In genomic region chr4:145067019-145067680, GRCm38 (mm10) we compare ENCODE assay signal across 13 mouse cellular contexts.
DNase-seq lines count a peak whose midpoint lies in the region; ATAC-seq lines count a peak whose summit lies in the region.
"Had no signal": no experiment of that assay in that cellular context is flagged by ENCODE, and none has a peak within 500 bp of the region (broad histone marks: within the 10 kb centered on the region; RNA-seq: fewer than 3 reads in every experiment).

No protein-coding gene starts in this region.

- WGBS in kidney, embryonic 16.5 days: 48% methylated on average over 6 of the region's 6 CpGs
- WGBS in forebrain, embryonic 15.5 days: 23% methylated on average over 6 of the region's 6 CpGs
- 10% methylated on average over 6 of the region's 6 CpGs for WGBS in limb, embryonic 12.5 days
- WGBS in neural tube, embryonic 14.5 days: 17% methylated on average over 6 of the region's 6 CpGs
- 81% methylated on average over 6 of the region's 6 CpGs for WGBS in heart, embryonic 10.5 days

- no peaks in the 10 kb centered on the region for H3K27me3 ChIP-seq in kidney, embryonic 16.5 days (ENCODE audit: insufficient read depth, low read length)
- H3K27me3 ChIP-seq in forebrain, embryonic 15.5 days: no peaks in the 10 kb centered on the region
- no peaks in the 10 kb centered on the region for H3K27me3 ChIP-seq in limb, embryonic 12.5 days
- no peaks in the 10 kb centered on the region for H3K27me3 ChIP-seq in neural tube, embryonic 14.5 days (ENCODE audit: control insufficient read depth, insufficient read depth, low read length)
- no peaks in the 10 kb centered on the region for H3K27me3 ChIP-seq in heart, embryonic 10.5 days (ENCODE audit: insufficient read depth, poor library complexity, severe bottlenecking)

- H3K27ac ChIP-seq in kidney, embryonic 16.5 days (ENCODE audit: low read length): peak overlapping the region; percentile 60
- peak overlapping the region; percentile 68 for H3K27ac ChIP-seq in forebrain, embryonic 15.5 days (replicated peaks)
- peak overlapping the region; percentile 91 for H3K27ac ChIP-seq in limb, embryonic 12.5 days
- H3K27ac ChIP-seq in neural tube, embryonic 14.5 days (ENCODE audit: low read depth, low read length): no peak overlapping the region; the same call in 1 of the 2 replicates
- H3K27ac ChIP-seq in heart, embryonic 10.5 days: no peak overlapping the region
- H3K27ac ChIP-seq: gastrocnemius, adult 2 months; kidney, postnatal 0 days had no signal

- no peak overlapping the region for H3K4me3 ChIP-seq in kidney, embryonic 16.5 days (ENCODE audit: low read length)
- H3K4me3 ChIP-seq in forebrain, embryonic 15.5 days: no peak overlapping the region
- H3K4me3 ChIP-seq in limb, embryonic 12.5 days (replicated peaks): no peak overlapping the region
- H3K4me3 ChIP-seq in neural tube, embryonic 14.5 days (ENCODE audit: low read depth, low read length): no peak overlapping the region
- H3K4me3 ChIP-seq in heart, embryonic 10.5 days: no peak overlapping the region
- H3K4me3 ChIP-seq: gastrocnemius, adult 2 months had no signal

- no peaks in the 10 kb centered on the region for H3K9me3 ChIP-seq in kidney, embryonic 16.5 days (ENCODE audit: low read length)
- H3K9me3 ChIP-seq in forebrain, embryonic 15.5 days: no peaks in the 10 kb centered on the region
- H3K9me3 ChIP-seq in limb, embryonic 12.5 days: no peaks in the 10 kb centered on the region
- H3K9me3 ChIP-seq in neural tube, embryonic 14.5 days (ENCODE audit: control insufficient read depth, low read length): no peaks in the 10 kb centered on the region
- no peaks in the 10 kb centered on the region for H3K9me3 ChIP-seq in heart, embryonic 10.5 days

- peaks cover 4% of the 10 kb centered on the region; the same call in 1 of the 2 replicates for H3K4me1 ChIP-seq in kidney, embryonic 16.5 days (ENCODE audit: insufficient read depth, low read length)
- H3K4me1 ChIP-seq in forebrain, embryonic 15.5 days: peaks cover 6% of the 10 kb centered on the region; the same call in 1 of the 2 replicates
- peaks cover 19% of the 10 kb centered on the region for H3K4me1 ChIP-seq in limb, embryonic 12.5 days (replicated peaks)
- H3K4me1 ChIP-seq in neural tube, embryonic 14.5 days (ENCODE audit: control insufficient read depth, insufficient read depth, low read length): no peaks in the 10 kb centered on the region
- no peaks in the 10 kb centered on the region for H3K4me1 ChIP-seq in heart, embryonic 10.5 days

- peak; percentile 71 for ATAC-seq in kidney, embryonic 16.5 days (ENCODE audit: low FRiP score, low TSS enrichment)
- ATAC-seq in forebrain, embryonic 15.5 days (replicated peaks): peak; percentile 91
- peak; percentile 91 for ATAC-seq in limb, embryonic 12.5 days (ENCODE audit: insufficient number of reproducible peaks, insufficient read depth, low FRiP score, low TSS enrichment, low read depth)
- peak; percentile 71; the same call in 1 of the 2 replicates for ATAC-seq in neural tube, embryonic 14.5 days (ENCODE audit: low read depth)

- DNase-seq in kidney, postnatal 14 days: no peak
- DNase-seq in urinary bladder, adult 18-20 months (ENCODE audit: low spot score in 2 of 2): no peak
- no peak for DNase-seq in urinary bladder, postnatal 14 days (ENCODE audit: low spot score)
- DNase-seq in heart, embryonic 10.5 days (ENCODE audit: low spot score): no peak
- DNase-seq: cerebellum, postnatal 14 days; gastrocnemius, adult 2 months; lung, postnatal 4 days had no signal

- H3K9ac ChIP-seq in kidney, embryonic 16.5 days (replicated peaks; ENCODE audit: low read length): 0 out of 2 replicates have a peak overlapping the region, but pooled peaks have one; percentile 41
- H3K9ac ChIP-seq in forebrain, embryonic 15.5 days (replicated peaks): no peak overlapping the region
- H3K9ac ChIP-seq in limb, embryonic 12.5 days (replicated peaks): no peak overlapping the region
- no peak overlapping the region for H3K9ac ChIP-seq in neural tube, embryonic 14.5 days (replicated peaks; ENCODE audit: low read depth, low read length)

- no peak overlapping the region for H3K4me2 ChIP-seq in kidney, embryonic 16.5 days (replicated peaks; ENCODE audit: low read depth, low read length)
- H3K4me2 ChIP-seq in forebrain, embryonic 15.5 days (replicated peaks): no peak overlapping the region
- peak overlapping the region; percentile 22; the same call in 1 of the 2 replicates for H3K4me2 ChIP-seq in limb, embryonic 12.5 days
- no peak overlapping the region for H3K4me2 ChIP-seq in neural tube, embryonic 14.5 days (ENCODE audit: low read depth, low read length)
- H3K4me2 ChIP-seq: liver, embryonic 11.5 days had no signal

- peaks cover 60% of the 10 kb centered on the region for H3K36me3 ChIP-seq in kidney, embryonic 16.5 days (ENCODE audit: insufficient read depth, low read length)
- H3K36me3 ChIP-seq in forebrain, embryonic 15.5 days: peaks cover 63% of the 10 kb centered on the region
- H3K36me3 ChIP-seq in limb, embryonic 12.5 days: peaks cover 69% of the 10 kb centered on the region
- peaks cover 40% of the 10 kb centered on the region for H3K36me3 ChIP-seq in neural tube, embryonic 14.5 days (ENCODE audit: control insufficient read depth, insufficient read depth, low read length)
- peaks cover 69% of the 10 kb centered on the region for H3K36me3 ChIP-seq in heart, embryonic 10.5 days

Comparison
In these comparisons a context has a peak if more than half of its experiments do, and no peak if none do; other contexts are left out.
1. H3K27ac ChIP-seq: peak in kidney, embryonic 16.5 days (single experiment), forebrain, embryonic 15.5 days (single experiment) and limb, embryonic 12.5 days (single experiment); none in neural tube, embryonic 14.5 days (single experiment) and heart, embryonic 10.5 days (single experiment).
2. Peak in every context shown above with its lines, with median percentiles within 50 percentile points of each other: ATAC-seq.